Mouse (Mus musculus): ENCODE measurements around the gene Fgfr2.
A peak's percentile ranks its signal among the peaks of the same experiment; 100 is the strongest.

GRCm38 (mm10) chr7:132720562-132720961, 402.6 kb downstream of the Fgfr2 start:
- 0 out of 2 replicates have a peak, but pooled peaks have one; percentile 6 for TF ChIP-seq CTCF (IDR thresholded peaks at IDR 0.05)
- TF ChIP-seq EP300 (IDR thresholded peaks at IDR 0.05): no peak
